Mouse (Mus musculus) heart, embryonic 12.5 days (tissue): Measurements from ENCODE around the gene Ung. TPM values are rescaled to one million over a fixed set of nuclear protein-coding genes. Genes with fewer than 3 reads are reported as not detected.

Experiments used
- ATAC-seq: fragments of 200-750 bp; cut with Nextera tagmentation; 2 replicates; pipeline ENCODE4 v1.8.0; 2017; ENCODE audit warnings: moderate TSS enrichment, moderate library complexity; ENCODE audit not compliant: insufficient number of reproducible peaks, low FRiP score
- H3K27ac ChIP-seq: fragments of 300-500 bp; sonication (generic); 2 replicates; pipeline ENCODE4 v1.5.1; 2016; ENCODE audit warnings: mild to moderate bottlenecking, moderate library complexity; ENCODE audit not compliant: poor library complexity, severe bottlenecking
- H3K27me3 ChIP-seq: fragments of 300-500 bp; sonication (generic); replicated peaks from 2 replicates; pipeline ENCODE4 v1.6.1; 2016; ENCODE audit warnings: mild to moderate bottlenecking, moderate library complexity
- H3K36me3 ChIP-seq: fragments of 300-500 bp; sonication (generic); 2 replicates; pipeline ENCODE4 v1.6.1; 2016; ENCODE audit warnings: mild to moderate bottlenecking, moderate library complexity
- H3K4me1 ChIP-seq: fragments of 300-500 bp; sonication (generic); replicated peaks from 2 replicates; pipeline ENCODE4 v1.6.1; 2016; ENCODE audit warnings: mild to moderate bottlenecking
- H3K4me2 ChIP-seq: fragments of 300-500 bp; sonication (generic); 2 replicates; pipeline ENCODE4 v1.6.1; 2016; ENCODE audit warnings: mild to moderate bottlenecking, moderate library complexity
- H3K4me3 ChIP-seq: fragments of 300-500 bp; sonication (generic); 2 replicates; pipeline ENCODE4 v1.5.1; 2016; ENCODE audit warnings: mild to moderate bottlenecking
- H3K9ac ChIP-seq: fragments of 300-500 bp; sonication (generic); 2 replicates; pipeline ENCODE4 v1.6.1; 2016; ENCODE audit warnings: mild to moderate bottlenecking, moderate library complexity
- H3K9me3 ChIP-seq: fragments of 300-500 bp; sonication (generic); replicated peaks from 2 replicates; pipeline ENCODE4 v1.6.1; 2016; ENCODE audit warnings: mild to moderate bottlenecking, moderate library complexity
- WGBS: fragments of 180-500 bp; shearing (Covaris S2); methylation state at CpG from one replicate; pipeline ENCODE4 v1.1.7; 2016; 5-methylcytosine and 5-hydroxymethylcytosine counted together
- polyA plus RNA-seq: library from polyadenylated mRNA; unstranded; fragments of >200 nt; fragmentation: Nextera tagmentation; extraction: Ambion mirVana; gene quantifications from 2 replicates; pipeline ENCODE4 v1.2.1, GENCODE M21; 2016

Gene Ung
- polyA plus RNA-seq, 1 experiment from 2014 or later: 60.6 TPM

- no peak overlapping the region for H3K4me2 ChIP-seq
- H3K36me3 ChIP-seq: peaks cover 97% of the 10 kb centered on the region
- H3K9me3 ChIP-seq: peaks cover 11% of the 10 kb centered on the region
- ATAC-seq: no peak
- H3K27me3 ChIP-seq: no peaks in the 10 kb centered on the region
- WGBS: 82% methylated on average over 6 of the region's 6 CpGs
- no peak overlapping the region for H3K27ac ChIP-seq
- H3K4me1 ChIP-seq: no peaks in the 10 kb centered on the region
- no peak overlapping the region for H3K4me3 ChIP-seq
- H3K9ac ChIP-seq: no peak overlapping the region
These were observed 16.9 kb upstream of the Ung start for GRCm38 (mm10) chr5:114113334-114113733.

- no peaks in the 10 kb centered on the region for H3K27me3 ChIP-seq
- H3K9me3 ChIP-seq: no peaks in the 10 kb centered on the region
- H3K9ac ChIP-seq: no peak overlapping the region
- no peaks in the 10 kb centered on the region for H3K4me1 ChIP-seq
- H3K4me2 ChIP-seq: no peak overlapping the region
- no peak overlapping the region for H3K4me3 ChIP-seq
- WGBS: 84% methylated on average over 5 of the region's 5 CpGs
- H3K27ac ChIP-seq: no peak overlapping the region
- peaks cover 97% of the 10 kb centered on the region for H3K36me3 ChIP-seq
- no peak for ATAC-seq
These were observed 15.2 kb upstream of the Ung start for GRCm38 (mm10) chr5:114115030-114115429.

- H3K4me2 ChIP-seq: no peak overlapping the region
- no peak overlapping the region for H3K9ac ChIP-seq
- no peaks in the 10 kb centered on the region for H3K4me1 ChIP-seq
- no peaks in the 10 kb centered on the region for H3K27me3 ChIP-seq
- H3K36me3 ChIP-seq: peaks cover 97% of the 10 kb centered on the region
- ATAC-seq: no peak
- H3K27ac ChIP-seq: no peak overlapping the region
- 85% methylated on average over 7 of the region's 7 CpGs for WGBS
- no peaks in the 10 kb centered on the region for H3K9me3 ChIP-seq
- no peak overlapping the region for H3K4me3 ChIP-seq
These were observed 13.6 kb upstream of the Ung start for GRCm38 (mm10) chr5:114116586-114116985.

GRCm38 (mm10) chr5:114119806-114120205, 10.4 kb upstream of the Ung start:
- Histone ChIP-seq H3K27ac (no peak overlapping the region), H3K36me3 (peaks cover 96% of the 10 kb centered on the region), H3K27me3 (no peaks in the 10 kb centered on the region), H3K9ac (no peak overlapping the region), H3K4me3 (no peak overlapping the region), H3K4me1 (no peaks in the 10 kb centered on the region), H3K9me3 (no peaks in the 10 kb centered on the region), H3K4me2 (no peak overlapping the region)
- WGBS: 84% methylated on average over 4 of the region's 4 CpGs
- no peak for ATAC-seq

- WGBS: 93% methylated on average over 3 of the region's 3 CpGs
These were observed 4.2 kb upstream of the Ung start for GRCm38 (mm10) chr5:114126008-114126407.

GRCm38 (mm10) chr5:114126499-114127244, 3.5 kb upstream of the Ung start:
- Histone ChIP-seq H3K27ac (peak overlapping the region; percentile 92; the same call in 1 of the 2 replicates), H3K9ac (0 out of 2 replicates have a peak overlapping the region, but pooled peaks have one; percentile 75), H3K4me3 (peak overlapping the region; percentile 57), H3K4me1 (0 out of 2 replicates have a peak, but pooled peaks cover 13% of the 10 kb centered on the region), H3K4me2 (peak overlapping the region; percentile 82), H3K36me3 (peaks cover 44% of the 10 kb centered on the region), H3K27me3 (no peaks in the 10 kb centered on the region), H3K9me3 (no peaks in the 10 kb centered on the region)
- no peak for ATAC-seq
- WGBS: 84% methylated on average over 7 of the region's 7 CpGs

More at GRCm38 (mm10) chr5:114126008-114126407, 4.2 kb upstream of the Ung start:
- Histone ChIP-seq H3K36me3 (peaks cover 50% of the 10 kb centered on the region), H3K4me3 (no peak overlapping the region), H3K9ac (no peak overlapping the region), H3K4me2 (no peak overlapping the region), H3K9me3 (no peaks in the 10 kb centered on the region), H3K4me1 (0 out of 2 replicates have a peak, but pooled peaks cover 10% of the 10 kb centered on the region), H3K27me3 (no peaks in the 10 kb centered on the region), H3K27ac (no peak overlapping the region)
- ATAC-seq: no peak

GRCm38 (mm10) chr5:114127374-114128349, 2.5 kb upstream of the Ung start, which contains the start of gene Alkbh2:
TSS of gene Alkbh2 (minus strand) at chr5:114128218.
- Histone ChIP-seq H3K36me3 (peaks cover 34% of the 10 kb centered on the region), H3K9me3 (no peaks in the 10 kb centered on the region), H3K4me1 (peaks cover 22% of the 10 kb centered on the region), H3K27ac (peak within 1 kb of the TSS; percentile 92), H3K27me3 (no peaks in the 10 kb centered on the region), H3K4me2 (peak within 1 kb of the TSS; percentile 82), H3K9ac (peak within 1 kb of the TSS; percentile 75), H3K4me3 (peak within 1 kb of the TSS; percentile 57)
- ATAC-seq: peak; percentile 31; the same call in 1 of the 2 replicates
- WGBS: under 1% methylated on average over 69 of the region's 69 CpGs

GRCm38 (mm10) chr5:114129550-114130210, 506 bp upstream of the Ung start:
- Histone ChIP-seq H3K4me3 (peak overlapping the region; percentile 78), H3K36me3 (peaks cover 18% of the 10 kb centered on the region), H3K9me3 (no peaks in the 10 kb centered on the region), H3K4me2 (peak overlapping the region; percentile 97), H3K4me1 (peaks cover 40% of the 10 kb centered on the region), H3K9ac (no peak overlapping the region), H3K27me3 (no peaks in the 10 kb centered on the region), H3K27ac (no peak overlapping the region)
- 79% methylated on average over 15 of the region's 15 CpGs for WGBS
- ATAC-seq: no peak

GRCm38 (mm10) chr5:114130698-114131520, 723 bp downstream of the Ung start:
- Histone ChIP-seq H3K36me3 (peaks cover 13% of the 10 kb centered on the region; the same call in 1 of the 2 replicates), H3K4me1 (peaks cover 47% of the 10 kb centered on the region), H3K4me3 (peak overlapping the region; percentile 78), H3K27me3 (no peaks in the 10 kb centered on the region), H3K27ac (peak overlapping the region; percentile 75), H3K9me3 (no peaks in the 10 kb centered on the region), H3K9ac (peak overlapping the region; percentile 79), H3K4me2 (peak overlapping the region; percentile 97)
- peak; percentile 95 for ATAC-seq
- under 1% methylated on average over 87 of the region's 87 CpGs for WGBS

GRCm38 (mm10) chr5:114131521-114131840, 1.3 kb downstream of the Ung start:
- peak overlapping the region; percentile 75 for H3K27ac ChIP-seq
- peak overlapping the region; percentile 79 for H3K9ac ChIP-seq
- 0% methylated on average over 15 of the region's 15 CpGs for WGBS
- no peaks in the 10 kb centered on the region for H3K27me3 ChIP-seq
- H3K36me3 ChIP-seq: peaks cover 16% of the 10 kb centered on the region
- H3K4me1 ChIP-seq: peaks cover 47% of the 10 kb centered on the region
- peak overlapping the region; percentile 78 for H3K4me3 ChIP-seq
- ATAC-seq: no peak
- no peaks in the 10 kb centered on the region for H3K9me3 ChIP-seq
- peak overlapping the region; percentile 97 for H3K4me2 ChIP-seq
